Mouse (Mus musculus) heart, postnatal 4 days (tissue): ENCODE results near the gene Hist1h3g. TPM values are rescaled to one million over a fixed set of nuclear protein-coding genes. Genes with fewer than 3 reads are reported as not detected.

ENCODE experiments used
- DNase-seq: peaks from one replicate; pipeline ENCODE4 v3.0.0; 2021
- total RNA-seq, 2 experiments: library from RNA; stranded (reverse); gene quantifications; 2 replicates each; pipeline ENCODE4 v1.2.3; 2021

The Hist1h3g gene
- total RNA-seq, 2 experiments from 2014 or later, result 165 to 172 TPM

- no peak for DNase-seq
Observed at GRCm38 (mm10) chr13:23515826-23516620, 19.2 kb upstream of the Hist1h3g start.

- DNase-seq, result peak; percentile 79
Observed at GRCm38 (mm10) chr13:23516822-23517602, 18.2 kb upstream of the Hist1h3g start.

GRCm38 (mm10) chr13:23517603-23518294 is 17.5 kb upstream of the Hist1h3g start:
- DNase-seq, result peak; percentile 93

DNA sequence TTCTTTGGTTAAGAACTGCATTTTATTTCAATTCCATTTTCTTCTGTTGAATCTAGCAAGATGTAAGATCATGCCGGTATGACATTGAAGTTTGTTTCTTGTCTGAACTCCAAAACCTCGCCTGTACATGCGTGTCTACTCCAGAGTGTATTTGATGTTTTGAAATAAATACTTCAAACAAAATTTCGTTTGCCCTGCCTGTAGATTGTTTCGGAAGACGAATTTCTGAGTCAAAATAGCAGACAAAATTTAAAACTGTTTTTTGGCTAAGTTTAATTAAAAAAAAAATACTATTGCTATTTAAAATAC is 17.0 kb upstream of the Hist1h3g start:
- no peak for DNase-seq

DNA sequence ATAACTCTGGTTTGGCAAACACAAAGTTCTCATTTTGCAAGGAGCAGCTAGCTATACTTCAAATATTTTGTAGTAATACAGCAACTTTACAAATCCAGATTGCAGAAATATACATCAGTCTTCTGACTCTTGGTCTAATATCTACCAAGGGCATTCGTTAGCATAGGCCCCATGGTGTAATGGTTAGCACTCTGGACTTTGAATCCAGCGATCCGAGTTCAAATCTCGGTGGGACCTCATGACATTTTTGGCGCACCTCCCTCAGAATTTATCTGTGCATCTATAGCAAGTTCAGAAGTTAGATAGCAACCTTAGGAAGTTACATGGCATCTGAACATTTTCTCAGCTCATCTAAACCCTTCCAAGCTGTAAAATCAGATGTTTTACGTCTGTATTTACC is 16.3 kb upstream of the Hist1h3g start:
- peak; percentile 86 for DNase-seq

GRCm38 (mm10) chr13:23519416-23519815 is 15.8 kb upstream of the Hist1h3g start:
- DNase-seq, result peak; percentile 86

GRCm38 (mm10) chr13:23521703-23522102 is 13.5 kb upstream of the Hist1h3g start:
- DNase-seq, result peak; percentile 83

DNA sequence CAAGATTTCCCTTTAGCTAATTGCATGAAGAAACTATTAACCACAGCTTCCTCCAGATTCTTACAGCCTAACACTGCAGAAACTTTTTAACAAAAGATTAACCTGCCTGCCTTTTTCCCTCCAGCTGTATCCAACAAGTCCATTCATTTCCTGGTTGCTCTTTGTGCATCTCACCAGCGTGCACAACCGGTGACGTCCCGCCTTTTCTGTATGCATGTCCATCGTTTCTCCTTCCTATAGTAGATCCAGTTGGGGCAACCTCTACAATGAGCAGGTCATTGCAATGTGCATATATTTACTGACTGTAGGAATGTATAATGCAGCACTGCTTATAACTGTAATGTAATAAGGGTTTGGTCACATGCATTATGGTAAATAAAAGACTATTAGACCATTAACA is 11.2 kb upstream of the Hist1h3g start:
- no peak for DNase-seq

GRCm38 (mm10) chr13:23524654-23525053 is 10.6 kb upstream of the Hist1h3g start:
- peak; percentile 84 for DNase-seq

DNA sequence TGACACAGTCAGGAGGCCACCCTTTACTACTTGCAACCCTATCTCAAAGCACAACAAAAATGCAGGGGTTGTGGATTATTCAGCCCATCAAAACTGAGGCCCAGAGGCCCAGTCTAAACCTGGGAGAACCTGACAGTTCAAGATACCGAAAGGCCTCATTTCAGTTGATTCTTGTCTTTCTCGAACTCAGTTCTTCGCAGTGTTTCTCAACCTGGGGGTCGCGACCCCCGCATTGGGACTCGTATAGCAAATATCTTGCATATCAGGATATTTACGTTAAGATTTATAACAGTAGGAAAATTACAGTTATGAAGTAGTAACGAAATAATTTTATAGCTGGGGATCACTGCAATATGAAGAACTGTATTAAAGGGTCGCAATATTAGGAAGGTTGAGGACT is 9.3 kb upstream of the Hist1h3g start:
- DNase-seq, result no peak

GRCm38 (mm10) chr13:23526312-23526711 is 8.9 kb upstream of the Hist1h3g start:
- DNase-seq, result peak; percentile 95

DNA sequence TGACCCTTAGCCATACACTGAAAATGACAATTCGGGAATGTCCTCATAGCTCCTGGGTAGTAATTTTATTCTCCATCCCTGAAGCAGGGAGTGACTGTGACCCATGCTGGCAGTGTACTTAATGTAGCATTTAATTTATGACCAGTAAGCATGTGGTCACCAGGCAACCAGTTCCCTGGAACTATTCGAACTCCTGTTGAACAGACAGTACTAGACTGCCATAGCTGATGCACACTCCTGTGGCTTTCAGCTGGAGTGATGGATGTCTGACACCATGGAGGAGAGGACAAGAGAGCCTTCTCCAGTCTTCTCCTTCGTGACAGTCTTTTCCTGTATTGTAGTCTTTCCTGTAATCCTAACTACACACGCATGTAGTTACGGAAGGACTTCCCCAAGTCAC is 6.2 kb upstream of the Hist1h3g start:
- DNase-seq, result no peak

GRCm38 (mm10) chr13:23529480-23530165 is 5.6 kb upstream of the Hist1h3g start:
- DNase-seq, result no peak

DNA sequence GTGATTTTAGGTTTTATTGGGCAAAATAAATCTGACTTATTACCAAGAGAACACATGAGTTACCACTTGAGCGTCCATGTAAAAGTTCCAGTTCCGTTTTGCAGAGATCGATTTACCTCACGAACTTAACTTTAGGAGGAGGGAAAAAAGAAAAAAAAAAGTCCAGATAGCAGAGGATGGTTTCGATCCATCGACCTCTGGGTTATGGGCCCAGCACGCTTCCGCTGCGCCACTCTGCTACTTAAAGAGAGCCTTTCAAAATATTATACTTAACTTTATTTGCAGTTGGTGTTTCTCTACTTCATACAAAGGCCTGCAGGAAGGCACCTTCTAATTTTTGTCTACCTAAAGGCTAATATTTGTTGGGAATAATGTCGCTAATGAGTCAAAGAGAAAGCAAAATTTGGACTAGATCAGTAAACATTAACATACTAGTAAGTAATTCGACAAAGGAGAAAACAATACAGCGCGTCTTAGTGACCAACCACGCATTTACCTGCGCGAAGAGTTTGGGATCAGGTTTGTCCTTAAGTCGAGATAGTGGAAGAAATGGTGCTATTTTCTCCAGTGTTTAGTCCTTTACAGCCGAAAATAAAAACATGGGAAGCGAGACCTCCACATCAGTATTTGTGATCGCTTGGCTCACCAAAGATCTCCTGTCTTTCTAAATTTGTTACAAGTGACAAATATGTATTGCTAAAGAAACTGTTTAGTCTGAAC is 4.9 kb upstream of the Hist1h3g start:
- DNase-seq, result peak; percentile 73

- peak; percentile 97 for DNase-seq
Observed at GRCm38 (mm10) chr13:23530901-23531875, 4.0 kb upstream of the Hist1h3g start, which contains the start of gene Hist1h4h. Gene Hist1h4h (plus strand): TSS chr13:23531050.

GRCm38 (mm10) chr13:23532262-23533075 is 2.8 kb upstream of the Hist1h3g start:
- no peak for DNase-seq

DNA sequence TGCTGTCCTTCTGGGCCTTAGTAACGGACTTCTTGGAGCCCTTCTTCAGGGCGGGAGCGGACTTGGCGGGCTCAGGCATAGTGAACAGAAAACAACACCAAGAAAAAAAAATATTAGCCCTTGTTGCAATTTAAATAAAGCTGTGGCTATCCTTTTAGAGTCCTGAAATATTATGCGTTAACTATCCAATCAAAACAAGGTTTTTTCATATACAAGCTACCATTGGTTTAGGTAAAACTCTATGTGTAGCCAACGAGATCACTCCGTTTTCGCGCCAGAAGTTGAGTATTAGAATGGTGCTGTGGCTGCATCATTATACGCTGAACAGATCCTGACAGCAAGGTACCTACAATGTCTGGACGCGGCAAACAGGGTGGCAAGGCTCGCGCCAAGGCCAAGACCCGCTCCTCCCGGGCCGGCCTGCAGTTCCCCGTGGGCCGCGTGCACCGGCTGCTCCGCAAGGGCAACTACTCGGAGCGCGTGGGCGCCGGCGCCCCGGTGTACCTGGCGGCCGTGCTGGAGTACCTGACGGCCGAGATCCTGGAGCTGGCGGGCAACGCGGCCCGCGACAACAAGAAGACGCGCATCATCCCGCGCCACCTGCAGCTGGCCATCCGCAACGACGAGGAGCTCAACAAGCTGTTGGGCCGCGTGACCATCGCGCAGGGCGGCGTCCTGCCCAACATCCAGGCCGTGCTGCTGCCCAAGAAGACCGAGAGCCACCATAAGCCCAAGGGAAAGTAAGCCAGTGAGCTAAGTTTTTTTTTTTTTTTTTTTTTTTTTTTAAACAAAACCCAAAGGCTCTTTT is 1.5 kb upstream of the Hist1h3g start, which contains the start of gene Hist1h2af:
TSS of gene Hist1h2af (plus strand) at position 347 of the 808 bp plus-strand sequence.
- peak; percentile 72 for DNase-seq

DNA sequence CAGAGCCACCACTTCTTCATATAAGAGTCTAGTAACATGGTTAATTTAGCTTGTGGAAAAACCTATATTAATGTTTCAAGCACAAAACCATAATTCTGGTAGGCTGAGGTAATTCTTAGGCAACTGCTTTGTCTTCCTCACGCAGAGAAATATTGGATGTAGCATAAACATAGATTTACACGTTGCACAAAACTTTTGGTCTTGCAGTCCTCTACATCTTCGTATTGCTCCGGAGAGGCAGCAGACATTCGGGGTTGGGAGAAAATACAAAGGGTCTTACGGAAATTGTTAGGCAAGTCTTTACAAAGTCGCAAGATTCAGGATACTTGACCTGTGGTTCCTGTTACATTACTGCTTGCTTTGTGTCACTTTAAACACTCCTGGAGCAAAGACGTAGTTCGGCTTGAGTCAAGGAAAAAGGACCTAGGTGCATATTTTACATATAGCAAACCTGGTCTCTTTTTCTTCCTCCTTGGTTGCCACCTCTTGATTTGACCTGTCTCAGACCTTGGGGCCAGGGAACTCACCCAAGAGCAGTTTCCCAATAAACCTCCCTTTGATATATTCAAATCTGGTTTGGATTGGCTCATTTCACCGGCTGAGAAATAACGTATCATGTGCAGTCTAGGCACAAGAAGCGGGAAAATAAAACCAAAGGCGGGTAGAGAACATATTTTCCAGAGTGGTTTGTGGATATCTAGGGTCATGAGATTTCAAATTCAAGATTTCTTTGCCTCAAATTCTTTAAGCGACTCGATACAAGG is 672 bp upstream of the Hist1h3g start:
- DNase-seq, result no peak
